Mouse (Mus musculus): ENCODE data around the gene Spint4. TPM values are rescaled to one million over a fixed set of nuclear protein-coding genes. Genes with fewer than 3 reads are reported as not detected.

Gene Spint4
- polyA plus RNA-seq (2014; fragmentation: Illumina TruSeq; extraction: RNeasy Lipid Tissue Mini Kit (QIAGEN cat#74804); ENCODE audit: low read depth, low replicate concordance), result 1,086 TPM

GRCm38 (mm10) chr2:164698201-164698600, at the start of gene Spint4:
Gene Spint4, plus strand, starts transcription at chr2:164698501.

DNA sequence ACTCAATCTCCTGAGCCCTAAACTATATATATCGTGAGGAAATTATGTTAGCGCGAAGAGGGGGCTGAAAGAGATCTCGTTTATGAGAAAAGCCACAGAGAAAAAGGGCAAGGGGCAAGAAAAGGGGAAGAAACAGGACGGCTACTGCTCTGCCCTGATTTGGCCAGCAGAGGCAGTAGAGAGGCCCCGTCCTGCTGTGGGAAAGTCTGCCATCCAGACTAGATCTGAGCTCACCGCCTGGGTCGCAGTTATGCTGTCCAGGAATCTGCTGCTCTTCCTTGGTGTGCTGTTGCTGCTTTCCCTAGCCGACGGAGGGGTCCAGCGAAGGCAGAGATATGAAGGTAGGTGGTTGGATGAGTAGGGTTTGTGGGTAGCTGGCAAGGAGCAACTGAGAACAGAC, 42.4 kb upstream of the Spint4 start, which contains the start of gene Wfdc10:
Gene Wfdc10, plus strand, starts transcription at position 189 of the 400 bp plus-strand sequence.

DNA sequence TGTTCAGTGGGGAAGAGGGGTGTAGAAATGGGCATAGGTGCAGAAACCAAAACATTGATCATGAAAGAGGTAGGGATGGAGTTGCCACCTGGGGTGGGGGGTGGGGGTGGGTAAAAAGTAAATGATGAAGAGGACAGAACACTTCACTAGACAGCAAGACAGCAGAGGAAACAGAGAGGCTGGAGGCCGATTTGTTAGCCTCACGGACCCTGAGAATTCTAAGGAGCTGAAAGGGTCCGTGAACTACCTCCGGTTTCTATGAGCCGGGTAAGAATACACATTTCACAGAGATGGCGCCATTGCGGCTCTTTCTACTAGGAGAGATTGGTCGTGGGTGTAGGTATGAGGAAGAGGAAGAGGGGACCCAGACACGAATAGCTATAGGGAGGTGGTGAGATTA, 41.8 kb upstream of the Spint4 start, which contains the start of gene Wfdc9:
Gene Wfdc9, minus strand, starts transcription at position 101 of the 400 bp plus-strand sequence.

GRCm38 (mm10) chr2:164673987-164674386, 24.3 kb upstream of the Spint4 start, which contains the start of gene Wfdc11:
Gene Wfdc11, minus strand, starts transcription at chr2:164674087.

DNA sequence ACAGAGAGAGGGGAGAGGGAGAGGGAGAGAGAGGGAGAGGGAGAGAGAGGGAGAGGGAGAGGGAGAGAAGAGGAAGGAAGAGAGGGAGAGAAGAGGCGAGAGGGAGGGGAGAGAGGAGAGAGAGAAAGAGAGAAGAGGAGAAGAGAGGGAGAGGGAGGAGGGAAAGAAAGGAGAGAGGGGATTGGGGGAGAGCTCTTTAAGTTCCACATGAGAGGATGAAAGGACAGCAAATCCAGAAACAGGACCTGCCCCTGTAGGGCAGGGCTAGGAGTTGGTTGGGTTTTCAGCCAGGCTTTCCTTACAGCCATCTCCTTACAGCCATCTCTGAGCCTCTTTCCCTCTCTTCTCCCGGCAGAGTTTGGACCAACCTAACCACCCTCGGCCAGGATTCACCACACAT, 13.5 kb upstream of the Spint4 start, which contains the start of gene Wfdc13:
Gene Wfdc13, plus strand, starts transcription at position 301 of the 400 bp plus-strand sequence.

GRCm38 (mm10) chr2:164715005-164715404, 16.7 kb downstream of the Spint4 start, which contains the start of gene Spint5:
Gene Spint5, plus strand, starts transcription at chr2:164715305.

DNA sequence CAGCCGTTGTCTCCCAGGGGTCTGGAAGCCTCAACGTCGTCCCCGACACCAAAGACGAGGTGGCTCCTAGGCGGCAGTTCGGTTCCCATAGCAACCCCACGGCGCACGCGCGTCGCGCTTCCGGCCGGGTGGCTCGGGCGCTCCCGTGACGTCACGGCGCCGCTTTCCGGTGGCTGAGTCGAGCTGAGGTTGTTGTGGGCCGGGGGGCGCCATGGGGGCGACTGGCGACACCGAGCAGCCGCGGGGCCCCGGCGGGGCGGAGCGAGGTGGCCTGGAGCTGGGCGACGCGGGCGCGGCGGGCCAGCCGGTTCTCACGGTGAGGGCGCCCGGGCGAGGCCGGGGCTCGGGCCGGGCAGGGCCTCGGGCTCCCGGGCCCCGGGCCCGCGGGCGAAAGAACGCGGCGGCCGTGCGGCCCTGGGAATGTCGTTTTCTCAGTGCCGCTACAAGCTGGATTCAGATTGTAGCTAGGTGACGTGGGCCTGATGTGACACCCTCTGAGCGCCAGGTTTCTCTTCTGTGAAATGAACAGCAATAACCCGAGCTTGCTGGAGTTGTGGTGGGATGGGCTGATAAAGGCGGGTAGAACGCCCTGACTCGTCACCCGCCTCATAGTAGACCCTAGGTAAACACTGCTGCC, 47.7 kb downstream of the Spint4 start, which contains the start of the genes Wfdc3 and Dnttip1:
Gene Wfdc3, minus strand, starts transcription at position 89 of the 637 bp plus-strand sequence.
Gene Dnttip1, plus strand, starts transcription at position 141 of the 637 bp plus-strand sequence.

Other genes starting within 250 kb of the Spint4 start
- gene Sys1, start 241.5 kb upstream of the Spint4 start, polyA plus RNA-seq (2014; fragmentation: Illumina TruSeq; extraction: RNeasy Lipid Tissue Mini Kit (QIAGEN cat#74804); ENCODE audit: low read depth, low replicate concordance), result 31.9 TPM
- not detected for gene Gm20458, start 237.5 kb upstream of the Spint4 start, polyA plus RNA-seq (2014; fragmentation: Illumina TruSeq; extraction: RNeasy Lipid Tissue Mini Kit (QIAGEN cat#74804); ENCODE audit: low read depth, low replicate concordance)
- 2.1 TPM for gene Trp53tg5, start 224.8 kb upstream of the Spint4 start, polyA plus RNA-seq (2014; fragmentation: Illumina TruSeq; extraction: RNeasy Lipid Tissue Mini Kit (QIAGEN cat#74804); ENCODE audit: low read depth, low replicate concordance)
- 18.9 TPM for gene Dbndd2, start 212.4 kb upstream of the Spint4 start, polyA plus RNA-seq (2014; fragmentation: Illumina TruSeq; extraction: RNeasy Lipid Tissue Mini Kit (QIAGEN cat#74804); ENCODE audit: low read depth, low replicate concordance)
- gene Pigt, start 201.0 kb upstream of the Spint4 start, polyA plus RNA-seq (2014; fragmentation: Illumina TruSeq; extraction: RNeasy Lipid Tissue Mini Kit (QIAGEN cat#74804); ENCODE audit: low read depth, low replicate concordance), result 74.8 TPM
- gene Wfdc2, start 136.1 kb upstream of the Spint4 start, polyA plus RNA-seq (2014; fragmentation: Illumina TruSeq; extraction: RNeasy Lipid Tissue Mini Kit (QIAGEN cat#74804); ENCODE audit: low read depth, low replicate concordance), result 15.2 TPM
- gene Spint3, start 125.0 kb upstream of the Spint4 start, polyA plus RNA-seq (2014; fragmentation: Illumina TruSeq; extraction: RNeasy Lipid Tissue Mini Kit (QIAGEN cat#74804); ENCODE audit: low read depth, low replicate concordance), result 240 TPM
- 118 TPM for gene Wfdc6a, start 113.1 kb upstream of the Spint4 start, polyA plus RNA-seq (2014; fragmentation: Illumina TruSeq; extraction: RNeasy Lipid Tissue Mini Kit (QIAGEN cat#74804); ENCODE audit: low read depth, low replicate concordance)
- gene Eppin, start 104.9 kb upstream of the Spint4 start, polyA plus RNA-seq (2014; fragmentation: Illumina TruSeq; extraction: RNeasy Lipid Tissue Mini Kit (QIAGEN cat#74804); ENCODE audit: low read depth, low replicate concordance), result 285 TPM
- 215 TPM for gene Wfdc6b, start 85.0 kb upstream of the Spint4 start, polyA plus RNA-seq (2014; fragmentation: Illumina TruSeq; extraction: RNeasy Lipid Tissue Mini Kit (QIAGEN cat#74804); ENCODE audit: low read depth, low replicate concordance)
- gene Wfdc8, start 84.9 kb upstream of the Spint4 start, polyA plus RNA-seq (2014; fragmentation: Illumina TruSeq; extraction: RNeasy Lipid Tissue Mini Kit (QIAGEN cat#74804); ENCODE audit: low read depth, low replicate concordance), result 244 TPM
- gene Wfdc16, start 59.7 kb upstream of the Spint4 start, polyA plus RNA-seq (2014; fragmentation: Illumina TruSeq; extraction: RNeasy Lipid Tissue Mini Kit (QIAGEN cat#74804); ENCODE audit: low read depth, low replicate concordance), result 298 TPM
- 2,863 TPM for gene Wfdc10, start 42.5 kb upstream of the Spint4 start, polyA plus RNA-seq (2014; fragmentation: Illumina TruSeq; extraction: RNeasy Lipid Tissue Mini Kit (QIAGEN cat#74804); ENCODE audit: low read depth, low replicate concordance)
- 297 TPM for gene Wfdc9, start 41.9 kb upstream of the Spint4 start, polyA plus RNA-seq (2014; fragmentation: Illumina TruSeq; extraction: RNeasy Lipid Tissue Mini Kit (QIAGEN cat#74804); ENCODE audit: low read depth, low replicate concordance)
- gene Wfdc11, start 24.4 kb upstream of the Spint4 start, polyA plus RNA-seq (2014; fragmentation: Illumina TruSeq; extraction: RNeasy Lipid Tissue Mini Kit (QIAGEN cat#74804); ENCODE audit: low read depth, low replicate concordance), result 41.2 TPM
- gene Wfdc13, start 13.4 kb upstream of the Spint4 start, polyA plus RNA-seq (2014; fragmentation: Illumina TruSeq; extraction: RNeasy Lipid Tissue Mini Kit (QIAGEN cat#74804); ENCODE audit: low read depth, low replicate concordance), result 775 TPM
- gene Spint5, start 16.8 kb downstream of the Spint4 start, polyA plus RNA-seq (2014; fragmentation: Illumina TruSeq; extraction: RNeasy Lipid Tissue Mini Kit (QIAGEN cat#74804); ENCODE audit: low read depth, low replicate concordance), result 379 TPM
- gene Wfdc3, start 47.4 kb downstream of the Spint4 start, polyA plus RNA-seq (2014; fragmentation: Illumina TruSeq; extraction: RNeasy Lipid Tissue Mini Kit (QIAGEN cat#74804); ENCODE audit: low read depth, low replicate concordance), result 12.2 TPM
- gene Dnttip1, start 47.5 kb downstream of the Spint4 start, polyA plus RNA-seq (2014; fragmentation: Illumina TruSeq; extraction: RNeasy Lipid Tissue Mini Kit (QIAGEN cat#74804); ENCODE audit: low read depth, low replicate concordance), result 26.0 TPM
- gene Ube2c, start 71.4 kb downstream of the Spint4 start, polyA plus RNA-seq (2014; fragmentation: Illumina TruSeq; extraction: RNeasy Lipid Tissue Mini Kit (QIAGEN cat#74804); ENCODE audit: low read depth, low replicate concordance), result 5.0 TPM
- 1.0 TPM for gene Tnnc2, start 81.5 kb downstream of the Spint4 start, polyA plus RNA-seq (2014; fragmentation: Illumina TruSeq; extraction: RNeasy Lipid Tissue Mini Kit (QIAGEN cat#74804); ENCODE audit: low read depth, low replicate concordance)
- 18.3 TPM for gene Snx21, start 87.3 kb downstream of the Spint4 start, polyA plus RNA-seq (2014; fragmentation: Illumina TruSeq; extraction: RNeasy Lipid Tissue Mini Kit (QIAGEN cat#74804); ENCODE audit: low read depth, low replicate concordance)
- gene Acot8, start 106.4 kb downstream of the Spint4 start, polyA plus RNA-seq (2014; fragmentation: Illumina TruSeq; extraction: RNeasy Lipid Tissue Mini Kit (QIAGEN cat#74804); ENCODE audit: low read depth, low replicate concordance), result 19.6 TPM
- 4.2 TPM for gene Zswim3, start 106.6 kb downstream of the Spint4 start, polyA plus RNA-seq (2014; fragmentation: Illumina TruSeq; extraction: RNeasy Lipid Tissue Mini Kit (QIAGEN cat#74804); ENCODE audit: low read depth, low replicate concordance)
- 8.6 TPM for gene Zswim1, start 124.2 kb downstream of the Spint4 start, polyA plus RNA-seq (2014; fragmentation: Illumina TruSeq; extraction: RNeasy Lipid Tissue Mini Kit (QIAGEN cat#74804); ENCODE audit: low read depth, low replicate concordance)
- gene Spata25, start 130.0 kb downstream of the Spint4 start, polyA plus RNA-seq (2014; fragmentation: Illumina TruSeq; extraction: RNeasy Lipid Tissue Mini Kit (QIAGEN cat#74804); ENCODE audit: low read depth, low replicate concordance), result 1.6 TPM
- 142 TPM for gene Ctsa, start 134.4 kb downstream of the Spint4 start, polyA plus RNA-seq (2014; fragmentation: Illumina TruSeq; extraction: RNeasy Lipid Tissue Mini Kit (QIAGEN cat#74804); ENCODE audit: low read depth, low replicate concordance)
- gene Neurl2, start 135.0 kb downstream of the Spint4 start, polyA plus RNA-seq (2014; fragmentation: Illumina TruSeq; extraction: RNeasy Lipid Tissue Mini Kit (QIAGEN cat#74804); ENCODE audit: low read depth, low replicate concordance), result 3.0 TPM
- 169 TPM for gene Pltp, start 159.2 kb downstream of the Spint4 start, polyA plus RNA-seq (2014; fragmentation: Illumina TruSeq; extraction: RNeasy Lipid Tissue Mini Kit (QIAGEN cat#74804); ENCODE audit: low read depth, low replicate concordance)
- 38.8 TPM for gene Pcif1, start 180.8 kb downstream of the Spint4 start, polyA plus RNA-seq (2014; fragmentation: Illumina TruSeq; extraction: RNeasy Lipid Tissue Mini Kit (QIAGEN cat#74804); ENCODE audit: low read depth, low replicate concordance)
- 11.1 TPM for gene Zfp335, start 213.3 kb downstream of the Spint4 start, polyA plus RNA-seq (2014; fragmentation: Illumina TruSeq; extraction: RNeasy Lipid Tissue Mini Kit (QIAGEN cat#74804); ENCODE audit: low read depth, low replicate concordance)
- gene Mmp9, start 242.3 kb downstream of the Spint4 start, polyA plus RNA-seq (2014; fragmentation: Illumina TruSeq; extraction: RNeasy Lipid Tissue Mini Kit (QIAGEN cat#74804); ENCODE audit: low read depth, low replicate concordance), result 9.1 TPM